Mouse (Mus musculus): ENCODE data around the gene Tmem127. TPM values are rescaled to one million over a fixed set of nuclear protein-coding genes. Genes with fewer than 3 reads are reported as not detected.
A peak's percentile ranks its signal among the peaks of the same experiment; 100 is the strongest.
"Not testable (repeated sequence)": the region's sequence is repeated elsewhere in the genome, so short reads cannot be mapped to it uniquely, and the experiment has no call there.

Tmem127 gene
- 10 to 100 TPM; 21.0 TPM for total RNA-seq (2021)
- long read RNA-seq, experiment 1, partial matches to known transcripts: 0 of 11 reads
- long read RNA-seq, experiment 1, other reads (novel, unspliced or antisense): 11 of 11 reads
- long read RNA-seq, experiment 2, full-length matches to known transcripts: 1 of 19 reads
- long read RNA-seq, experiment 2, partial matches to known transcripts: 1 of 19 reads
- long read RNA-seq, experiment 2, other reads (novel, unspliced or antisense): 17 of 19 reads

GRCm38 (mm10) chr2:127247592-127248333 lies at the start of gene Tmem127, which contains the start of gene Ciao1:
TSS of gene Tmem127 (plus strand) at chr2:127247908.
TSS of gene Ciao1 (minus strand) at chr2:127247816.
- peak; percentile 92 to 97 for DNase-seq
- intact Hi-C loops (cut with DNase I): loop anchor here (2.0 to 5.0 kb wide), 2 partner anchors 23 to 95 kb away; partner anchors contain the start of gene Stard7

GRCm38 (mm10) chr2:127204932-127205331 lies 42.8 kb upstream of the Tmem127 start:
- intact Hi-C loops (cut with DNase I): no loop called here
- peak in 1 of 2 experiments; percentile 17 for DNase-seq

GRCm38 (mm10) chr2:127205936-127206335 lies 41.8 kb upstream of the Tmem127 start:
- DNase-seq; intact Hi-C loops (cut with DNase I): not testable (repeated sequence)

- no peak for DNase-seq
- intact Hi-C loops (cut with DNase I): no loop called here
Observed at GRCm38 (mm10) chr2:127206916-127207315, 40.8 kb upstream of the Tmem127 start.

GRCm38 (mm10) chr2:127207547-127208451 lies 39.9 kb upstream of the Tmem127 start, which contains the start of the genes 1810024B03Rik and Snrnp200:
TSS of gene 1810024B03Rik (minus strand) at chr2:127208280.
TSS of gene Snrnp200 (plus strand) at chr2:127208386.
- intact Hi-C loops (cut with DNase I): no loop called here
- DNase-seq: peak; percentile 88 to 89

- no peak for DNase-seq
- intact Hi-C loops (cut with DNase I): no loop called here
Observed at GRCm38 (mm10) chr2:127208452-127208769, 39.3 kb upstream of the Tmem127 start.

- DNase-seq: no peak
- intact Hi-C loops (cut with DNase I): loop anchor here (10.0 kb wide), 1 partner anchor 156 kb away; no protein-coding TSS in a partner anchor
Observed at GRCm38 (mm10) chr2:127210701-127211100, 37.0 kb upstream of the Tmem127 start.

GRCm38 (mm10) chr2:127217746-127218145 lies 30.0 kb upstream of the Tmem127 start:
- no peak for DNase-seq
- intact Hi-C loops (cut with DNase I): loop anchor here (10.0 kb wide), 1 partner anchor 163 kb away; no protein-coding TSS in a partner anchor

GRCm38 (mm10) chr2:127225261-127225660 lies 22.4 kb upstream of the Tmem127 start:
- intact Hi-C loops (cut with DNase I): no loop called here
- no peak for DNase-seq

GRCm38 (mm10) chr2:127237897-127238610 lies 9.7 kb upstream of the Tmem127 start:
- intact Hi-C loops (cut with DNase I): no loop called here
- no peak for DNase-seq

- no peak for DNase-seq
- intact Hi-C loops (cut with DNase I): no loop called here
Observed at GRCm38 (mm10) chr2:127240065-127240464, 7.6 kb upstream of the Tmem127 start.

GRCm38 (mm10) chr2:127248334-127249004 lies 761 bp downstream of the Tmem127 start:
- intact Hi-C loops (cut with DNase I): loop anchor here (2.0 to 5.0 kb wide), 2 partner anchors 22 to 94 kb away; partner anchors contain the start of gene Stard7
- DNase-seq: no peak

- intact Hi-C loops (cut with DNase I): no loop called here
- DNase-seq: no peak
Observed at GRCm38 (mm10) chr2:127250291-127251008, 2.7 kb downstream of the Tmem127 start.

GRCm38 (mm10) chr2:127251457-127251856 lies 3.7 kb downstream of the Tmem127 start:
- intact Hi-C loops (cut with DNase I): no loop called here
- no peak for DNase-seq

- intact Hi-C loops (cut with DNase I): no loop called here
- DNase-seq: no peak
Observed at GRCm38 (mm10) chr2:127251880-127252527, 4.3 kb downstream of the Tmem127 start.

- intact Hi-C loops (cut with DNase I): no loop called here
Observed at GRCm38 (mm10) chr2:127252787-127253186, 5.1 kb downstream of the Tmem127 start.

GRCm38 (mm10) chr2:127254604-127255134 lies 7.0 kb downstream of the Tmem127 start:
- intact Hi-C loops (cut with DNase I): no loop called here
- DNase-seq: no peak

More at GRCm38 (mm10) chr2:127252787-127253186, 5.1 kb downstream of the Tmem127 start:
- DNase-seq: no peak

GRCm38 (mm10) chr2:127255294-127255693 lies 7.6 kb downstream of the Tmem127 start:
- DNase-seq: no peak
- intact Hi-C loops (cut with DNase I): no loop called here
